Mouse (Mus musculus): Measurements from ENCODE around the gene Prrg3. TPM values are rescaled to one million over a fixed set of nuclear protein-coding genes. Genes with fewer than 3 reads are reported as not detected.

The Prrg3 gene
- polyA plus RNA-seq, 1 experiment from 2014 or later = 9.7 TPM

- Histone ChIP-seq H3K9ac (ENCODE audit: low read depth, low read length) (no peak overlapping the region), H3K4me2 (replicated peaks; ENCODE audit: low read depth, low read length) (no peak overlapping the region), H3K9me3 (ENCODE audit: control insufficient read depth, low read length) (no peaks in the 10 kb centered on the region), H3K36me3 (ENCODE audit: control insufficient read depth, insufficient read depth, low read length) (no peaks in the 10 kb centered on the region), H3K27ac (ENCODE audit: low read depth, low read length) (no peak overlapping the region), H3K27me3 (ENCODE audit: control insufficient read depth, insufficient read depth, low read length) (no peaks in the 10 kb centered on the region), H3K4me1 (ENCODE audit: control insufficient read depth, insufficient read depth, low read length) (no peaks in the 10 kb centered on the region), H3K4me3 (ENCODE audit: low read length) (no peak overlapping the region)
- ATAC-seq (ENCODE audit: low FRiP score, low TSS enrichment) = no peak
- 77% methylated on average over 3 of the region's 3 CpGs for WGBS
Observed at GRCm38 (mm10) chrX:71980443-71980842, 18.0 kb downstream of the Prrg3 start.

- Histone ChIP-seq H3K4me2 (replicated peaks; ENCODE audit: low read depth, low read length) (no peak overlapping the region), H3K9me3 (ENCODE audit: control insufficient read depth, low read length) (no peaks in the 10 kb centered on the region), H3K9ac (ENCODE audit: low read depth, low read length) (no peak overlapping the region), H3K27me3 (ENCODE audit: control insufficient read depth, insufficient read depth, low read length) (no peaks in the 10 kb centered on the region), H3K27ac (ENCODE audit: low read depth, low read length) (no peak overlapping the region), H3K4me1 (ENCODE audit: control insufficient read depth, insufficient read depth, low read length) (no peaks in the 10 kb centered on the region), H3K4me3 (ENCODE audit: low read length) (no peak overlapping the region), H3K36me3 (ENCODE audit: control insufficient read depth, insufficient read depth, low read length) (no peaks in the 10 kb centered on the region)
- WGBS = 71% methylated on average over 2 of the region's 2 CpGs
- ATAC-seq (ENCODE audit: low FRiP score, low TSS enrichment) = no peak
Observed at GRCm38 (mm10) chrX:71981322-71981721, 18.9 kb downstream of the Prrg3 start.

- H3K4me1 ChIP-seq (ENCODE audit: control insufficient read depth, insufficient read depth, low read length) = no peaks in the 10 kb centered on the region
- 70% methylated on average over 2 of the region's 2 CpGs for WGBS
- no peaks in the 10 kb centered on the region for H3K36me3 ChIP-seq (ENCODE audit: control insufficient read depth, insufficient read depth, low read length)
- H3K4me3 ChIP-seq (ENCODE audit: low read length) = no peak overlapping the region
- no peak for ATAC-seq (ENCODE audit: low FRiP score, low TSS enrichment)
- no peaks in the 10 kb centered on the region for H3K9me3 ChIP-seq (ENCODE audit: control insufficient read depth, low read length)
- H3K27me3 ChIP-seq (ENCODE audit: control insufficient read depth, insufficient read depth, low read length) = no peaks in the 10 kb centered on the region
- no peak overlapping the region for H3K9ac ChIP-seq (ENCODE audit: low read depth, low read length)
- no peak overlapping the region for H3K4me2 ChIP-seq (replicated peaks; ENCODE audit: low read depth, low read length)
- no peak overlapping the region for H3K27ac ChIP-seq (ENCODE audit: low read depth, low read length)
Observed at GRCm38 (mm10) chrX:71983205-71983604, 20.8 kb downstream of the Prrg3 start.

GRCm38 (mm10) chrX:71983775-71984174 lies 21.4 kb downstream of the Prrg3 start:
- H3K9me3 ChIP-seq (ENCODE audit: control insufficient read depth, low read length) = no peaks in the 10 kb centered on the region
- H3K36me3 ChIP-seq (ENCODE audit: control insufficient read depth, insufficient read depth, low read length) = no peaks in the 10 kb centered on the region
- no peak overlapping the region for H3K27ac ChIP-seq (ENCODE audit: low read depth, low read length)
- no peak for ATAC-seq (ENCODE audit: low FRiP score, low TSS enrichment)
- H3K4me3 ChIP-seq (ENCODE audit: low read length) = no peak overlapping the region
- H3K4me1 ChIP-seq (ENCODE audit: control insufficient read depth, insufficient read depth, low read length) = no peaks in the 10 kb centered on the region
- no peak overlapping the region for H3K9ac ChIP-seq (ENCODE audit: low read depth, low read length)
- 95% methylated on average over 1 of the region's 1 CpGs for WGBS
- H3K4me2 ChIP-seq (replicated peaks; ENCODE audit: low read depth, low read length) = no peak overlapping the region
- no peaks in the 10 kb centered on the region for H3K27me3 ChIP-seq (ENCODE audit: control insufficient read depth, insufficient read depth, low read length)

GRCm38 (mm10) chrX:71991549-71991948 lies 29.1 kb downstream of the Prrg3 start, which contains the start of gene Cnga2:
Gene Cnga2, plus strand, starts transcription at chrX:71991849.
- Histone ChIP-seq H3K9ac (ENCODE audit: low read depth, low read length) (no peak within 1 kb of the TSS), H3K4me1 (ENCODE audit: control insufficient read depth, insufficient read depth, low read length) (no peaks in the 10 kb centered on the region), H3K27ac (ENCODE audit: low read depth, low read length) (no peak within 1 kb of the TSS), H3K4me2 (replicated peaks; ENCODE audit: low read depth, low read length) (no peak within 1 kb of the TSS), H3K27me3 (ENCODE audit: control insufficient read depth, insufficient read depth, low read length) (no peaks in the 10 kb centered on the region), H3K36me3 (ENCODE audit: control insufficient read depth, insufficient read depth, low read length) (no peaks in the 10 kb centered on the region), H3K4me3 (ENCODE audit: low read length) (no peak within 1 kb of the TSS), H3K9me3 (ENCODE audit: control insufficient read depth, low read length) (no peaks in the 10 kb centered on the region)
- 85% methylated on average over 3 of the region's 3 CpGs for WGBS
- no peak for ATAC-seq (ENCODE audit: low FRiP score, low TSS enrichment)

- no peaks in the 10 kb centered on the region for H3K36me3 ChIP-seq (ENCODE audit: control insufficient read depth, insufficient read depth, low read length)
- no peak for ATAC-seq (ENCODE audit: low FRiP score, low TSS enrichment)
- no peaks in the 10 kb centered on the region for H3K4me1 ChIP-seq (ENCODE audit: control insufficient read depth, insufficient read depth, low read length)
- no peaks in the 10 kb centered on the region for H3K27me3 ChIP-seq (ENCODE audit: control insufficient read depth, insufficient read depth, low read length)
- H3K27ac ChIP-seq (ENCODE audit: low read depth, low read length) = no peak overlapping the region
- H3K9ac ChIP-seq (ENCODE audit: low read depth, low read length) = no peak overlapping the region
- WGBS = 52% methylated on average over 1 of the region's 1 CpGs
- no peak overlapping the region for H3K4me2 ChIP-seq (replicated peaks; ENCODE audit: low read depth, low read length)
- H3K4me3 ChIP-seq (ENCODE audit: low read length) = no peak overlapping the region
- H3K9me3 ChIP-seq (ENCODE audit: control insufficient read depth, low read length) = no peaks in the 10 kb centered on the region
Observed at GRCm38 (mm10) chrX:71995972-71996371, 33.5 kb downstream of the Prrg3 start.

GRCm38 (mm10) chrX:72009930-72010329 lies 47.5 kb downstream of the Prrg3 start:
- no peak overlapping the region for H3K4me2 ChIP-seq (replicated peaks; ENCODE audit: low read depth, low read length)
- H3K27ac ChIP-seq (ENCODE audit: low read depth, low read length) = no peak overlapping the region
- H3K27me3 ChIP-seq (ENCODE audit: control insufficient read depth, insufficient read depth, low read length) = no peaks in the 10 kb centered on the region
- H3K9me3 ChIP-seq (ENCODE audit: control insufficient read depth, low read length) = no peaks in the 10 kb centered on the region
- H3K4me1 ChIP-seq (ENCODE audit: control insufficient read depth, insufficient read depth, low read length) = no peaks in the 10 kb centered on the region
- no peak overlapping the region for H3K4me3 ChIP-seq (ENCODE audit: low read length)
- ATAC-seq (ENCODE audit: low FRiP score, low TSS enrichment) = no peak
- no peaks in the 10 kb centered on the region for H3K36me3 ChIP-seq (ENCODE audit: control insufficient read depth, insufficient read depth, low read length)
- no peak overlapping the region for H3K9ac ChIP-seq (ENCODE audit: low read depth, low read length)

- ATAC-seq (ENCODE audit: low FRiP score, low TSS enrichment) = no peak
- Histone ChIP-seq H3K9me3 (ENCODE audit: control insufficient read depth, low read length) (no peaks in the 10 kb centered on the region), H3K4me1 (ENCODE audit: control insufficient read depth, insufficient read depth, low read length) (no peaks in the 10 kb centered on the region), H3K27me3 (ENCODE audit: control insufficient read depth, insufficient read depth, low read length) (no peaks in the 10 kb centered on the region), H3K4me2 (replicated peaks; ENCODE audit: low read depth, low read length) (no peak overlapping the region), H3K4me3 (ENCODE audit: low read length) (no peak overlapping the region), H3K36me3 (ENCODE audit: control insufficient read depth, insufficient read depth, low read length) (no peaks in the 10 kb centered on the region), H3K27ac (ENCODE audit: low read depth, low read length) (no peak overlapping the region), H3K9ac (ENCODE audit: low read depth, low read length) (no peak overlapping the region)
- WGBS = 74% methylated on average over 9 of the region's 9 CpGs
Observed at GRCm38 (mm10) chrX:72012236-72012635, 49.8 kb downstream of the Prrg3 start.

GRCm38 (mm10) chrX:72012804-72013203 lies 50.4 kb downstream of the Prrg3 start:
- H3K4me1 ChIP-seq (ENCODE audit: control insufficient read depth, insufficient read depth, low read length) = no peaks in the 10 kb centered on the region
- H3K27ac ChIP-seq (ENCODE audit: low read depth, low read length) = no peak overlapping the region
- no peaks in the 10 kb centered on the region for H3K27me3 ChIP-seq (ENCODE audit: control insufficient read depth, insufficient read depth, low read length)
- no peaks in the 10 kb centered on the region for H3K9me3 ChIP-seq (ENCODE audit: control insufficient read depth, low read length)
- no peak overlapping the region for H3K4me2 ChIP-seq (replicated peaks; ENCODE audit: low read depth, low read length)
- no peak for ATAC-seq (ENCODE audit: low FRiP score, low TSS enrichment)
- WGBS = 29% methylated on average over 3 of the region's 3 CpGs
- no peak overlapping the region for H3K4me3 ChIP-seq (ENCODE audit: low read length)
- H3K9ac ChIP-seq (ENCODE audit: low read depth, low read length) = no peak overlapping the region
- no peaks in the 10 kb centered on the region for H3K36me3 ChIP-seq (ENCODE audit: control insufficient read depth, insufficient read depth, low read length)

- no peak overlapping the region for H3K4me2 ChIP-seq (replicated peaks; ENCODE audit: low read depth, low read length)
- no peak overlapping the region for H3K9ac ChIP-seq (ENCODE audit: low read depth, low read length)
- ATAC-seq (ENCODE audit: low FRiP score, low TSS enrichment) = no peak
- 88% methylated on average over 1 of the region's 1 CpGs for WGBS
- H3K4me3 ChIP-seq (ENCODE audit: low read length) = no peak overlapping the region
- H3K27ac ChIP-seq (ENCODE audit: low read depth, low read length) = no peak overlapping the region
- H3K4me1 ChIP-seq (ENCODE audit: control insufficient read depth, insufficient read depth, low read length) = no peaks in the 10 kb centered on the region
- H3K9me3 ChIP-seq (ENCODE audit: control insufficient read depth, low read length) = no peaks in the 10 kb centered on the region
- no peaks in the 10 kb centered on the region for H3K27me3 ChIP-seq (ENCODE audit: control insufficient read depth, insufficient read depth, low read length)
- H3K36me3 ChIP-seq (ENCODE audit: control insufficient read depth, insufficient read depth, low read length) = no peaks in the 10 kb centered on the region
Observed at GRCm38 (mm10) chrX:72022241-72022640, 59.8 kb downstream of the Prrg3 start.

Measured in kidney, embryonic 14.5 days (tissue).